Mouse (Mus musculus) ovary, postnatal 36 days (tissue): ENCODE results near the gene Homez.
A peak's percentile ranks its signal among the peaks of the same experiment; 100 is the strongest.

ENCODE experiments used
- DNase-seq: peaks from one replicate; pipeline ENCODE4 v3.0.0; 2022; ENCODE audit warnings: low spot score, mixed read lengths

The Homez gene

GRCm38 (mm10) chr14:54868026-54868425 lies 2.7 kb downstream of the Homez start:
- no peak for DNase-seq

GRCm38 (mm10) chr14:54866936-54867335 lies 3.8 kb downstream of the Homez start:
- DNase-seq: no peak

GRCm38 (mm10) chr14:54866268-54866667 lies 4.5 kb downstream of the Homez start:
- DNase-seq: no peak

DNA sequence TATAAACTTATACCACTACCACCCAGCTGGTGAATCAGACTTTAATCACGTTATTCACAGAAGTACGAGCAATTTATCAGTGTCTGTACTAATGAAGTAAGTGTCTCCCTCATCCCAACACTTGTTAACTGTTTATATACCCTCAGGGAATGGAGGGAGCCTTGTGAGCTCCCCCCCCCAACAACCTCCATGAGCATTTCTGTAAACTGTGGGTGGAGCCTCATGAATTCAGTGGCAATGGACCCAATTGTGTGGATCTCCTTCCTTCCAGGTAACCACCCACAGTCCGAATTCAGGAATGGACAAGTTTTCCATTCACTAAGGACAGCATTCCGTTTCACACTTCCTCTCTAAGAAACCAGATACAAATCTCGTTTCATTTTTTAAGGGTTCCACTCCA lies 5.1 kb downstream of the Homez start:
- DNase-seq: no peak

GRCm38 (mm10) chr14:54864313-54865036 lies 6.3 kb downstream of the Homez start:
- DNase-seq: no peak

DNA sequence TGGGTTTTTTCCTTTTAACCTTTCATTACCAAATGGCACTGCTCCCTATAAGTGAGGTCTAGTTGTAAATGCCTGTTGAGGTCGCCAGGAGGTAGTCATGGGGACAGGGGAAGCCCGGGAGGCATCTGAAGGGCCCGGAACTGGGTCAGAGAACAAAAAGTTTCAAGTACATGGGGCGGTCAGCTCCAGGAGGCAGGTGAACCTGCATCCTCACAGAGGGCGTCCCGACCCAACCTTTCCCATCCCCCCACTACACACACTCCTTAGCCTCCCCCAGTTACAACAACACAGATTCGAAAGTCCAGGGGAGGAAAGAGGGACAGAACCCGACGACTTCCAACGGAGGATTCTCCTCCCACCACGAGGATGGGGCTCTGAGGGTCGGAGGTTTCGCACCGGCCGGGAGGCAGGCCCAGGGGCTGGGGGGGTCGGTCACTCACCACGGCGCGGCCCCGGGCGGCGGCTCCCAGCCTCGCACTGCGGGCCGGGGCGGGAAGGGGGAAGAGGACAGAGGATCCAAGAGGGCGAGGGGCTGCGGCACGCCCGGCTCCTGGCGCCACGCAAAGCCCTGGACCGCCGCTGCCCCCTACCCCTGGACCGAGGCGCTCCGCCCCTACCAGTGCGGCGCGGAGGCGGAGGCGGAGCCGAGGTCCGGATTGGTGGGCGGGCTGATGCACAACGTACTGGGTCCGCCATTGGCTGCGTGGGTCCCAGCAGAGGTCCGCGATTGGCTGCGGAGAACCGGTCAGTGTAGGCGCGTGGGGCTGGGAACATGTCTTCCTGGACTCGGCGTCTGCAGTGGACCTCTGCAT lies 7.1 kb downstream of the Homez start:
- peak; percentile 92 for DNase-seq

DNA sequence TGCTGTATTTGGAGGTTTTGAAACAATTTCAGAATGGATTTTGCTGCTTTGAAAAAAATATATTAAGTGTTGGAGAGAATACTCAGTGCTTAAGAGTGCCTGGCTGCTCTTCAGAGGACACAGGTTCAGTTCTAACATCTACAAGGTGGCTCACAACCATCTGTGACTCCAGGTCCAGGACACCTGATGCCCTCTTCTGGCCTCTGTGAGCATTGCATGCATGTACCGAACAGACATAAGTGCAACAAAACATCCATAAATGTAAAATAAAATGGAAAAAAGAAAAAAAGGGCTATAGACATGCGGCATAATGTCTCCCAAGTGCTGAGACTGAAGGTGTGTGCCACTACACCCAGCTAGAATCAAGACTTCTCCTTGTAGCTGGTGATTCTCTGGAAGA lies 10.2 kb downstream of the Homez start:
- peak; percentile 39 for DNase-seq

- DNase-seq: no peak
Measured at GRCm38 (mm10) chr14:54857891-54858290, 12.9 kb downstream of the Homez start.

DNA sequence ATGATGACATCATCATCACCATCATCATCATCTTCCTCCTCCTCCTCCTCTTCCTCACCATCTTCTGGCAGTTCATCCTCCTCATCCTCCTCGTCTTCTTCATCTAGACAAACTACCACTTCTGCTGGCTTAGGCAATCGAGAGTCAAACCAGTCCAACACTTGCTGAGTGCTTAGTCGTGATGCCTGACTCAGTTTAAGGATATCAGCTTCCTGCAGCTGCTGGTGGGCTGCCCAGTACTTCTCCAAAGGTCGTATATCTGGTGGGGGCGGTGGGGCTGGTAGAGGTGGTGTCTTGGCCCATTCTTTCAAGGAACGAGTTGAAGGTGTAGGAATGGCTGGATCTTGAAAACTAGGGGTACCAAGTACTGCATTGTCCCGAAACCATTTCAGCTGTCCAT lies 14.1 kb downstream of the Homez start:
- no peak for DNase-seq

DNA sequence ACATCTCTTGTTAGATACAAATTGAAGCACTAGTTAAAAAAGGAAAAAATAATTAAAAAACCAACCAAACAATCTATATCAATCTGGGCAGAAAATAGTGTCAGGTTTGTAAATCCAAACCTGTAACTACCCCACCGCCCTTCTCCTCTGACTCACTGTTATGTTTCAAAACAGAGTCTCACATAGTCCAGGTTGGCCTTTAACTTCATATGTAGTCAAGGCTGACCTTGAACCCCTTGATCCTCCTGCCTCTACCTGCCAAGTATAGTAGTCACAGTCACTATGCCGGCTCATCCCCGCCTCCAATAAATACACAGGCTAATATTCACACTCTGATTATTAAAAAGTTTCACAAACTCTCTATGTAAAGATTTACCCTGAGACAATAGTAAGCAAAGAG lies 15.0 kb downstream of the Homez start:
- DNase-seq: no peak

GRCm38 (mm10) chr14:54843461-54843860 lies 27.3 kb downstream of the Homez start:
- no peak for DNase-seq

GRCm38 (mm10) chr14:54823716-54824115 lies 47.0 kb downstream of the Homez start:
- no peak for DNase-seq

GRCm38 (mm10) chr14:54822301-54822700 lies 48.5 kb downstream of the Homez start:
- no peak for DNase-seq

GRCm38 (mm10) chr14:54817791-54818190 lies 53.0 kb downstream of the Homez start:
- peak; percentile 21 for DNase-seq

GRCm38 (mm10) chr14:54815737-54816136 lies 55.0 kb downstream of the Homez start:
- no peak for DNase-seq

GRCm38 (mm10) chr14:54813991-54814390 lies 56.8 kb downstream of the Homez start, which contains the start of gene Rnf212b:
TSS of gene Rnf212b (plus strand) at chr14:54814141.
- no peak for DNase-seq

- DNase-seq: no peak
Measured at GRCm38 (mm10) chr14:54809668-54810033, 61.1 kb downstream of the Homez start.

- no peak for DNase-seq
Measured at GRCm38 (mm10) chr14:54808718-54809667, 61.8 kb downstream of the Homez start.

DNA sequence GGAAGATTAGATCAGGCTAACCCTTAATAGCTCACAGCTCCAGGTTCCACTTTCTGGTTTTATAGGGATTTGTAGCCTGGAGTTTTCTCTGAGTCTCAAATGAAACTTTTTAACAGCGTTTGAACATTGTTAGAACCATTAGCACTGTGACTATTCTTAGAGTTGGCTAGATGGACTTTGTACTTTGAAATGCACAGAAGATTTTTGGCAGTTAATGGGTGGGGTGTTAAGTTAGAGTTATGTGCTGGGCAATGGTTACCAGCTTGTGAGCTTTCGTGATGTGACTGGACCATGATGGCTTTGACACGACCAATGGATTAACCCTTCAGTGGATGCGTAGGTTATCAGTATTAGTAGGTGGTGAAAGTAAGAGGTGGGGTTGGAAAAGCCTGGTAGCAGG lies 64.6 kb downstream of the Homez start:
- DNase-seq: no peak
